Mouse (Mus musculus): ENCODE data around the gene Crhbp. TPM values are rescaled to one million over a fixed set of nuclear protein-coding genes. Genes with fewer than 3 reads are reported as not detected.

Crhbp gene
- polyA plus RNA-seq, 1 experiment from 2014 or later, result 0.17 TPM

GRCm38 (mm10) chr13:95470970-95471369 is 26.2 kb upstream of the Crhbp start:
- Histone ChIP-seq H3K36me3 (ENCODE audit: control insufficient read depth, insufficient read depth, low read length) (no peaks in the 10 kb centered on the region), H3K27me3 (ENCODE audit: control insufficient read depth, insufficient read depth, low read length) (no peaks in the 10 kb centered on the region), H3K9ac (ENCODE audit: low read length) (no peak overlapping the region), H3K9me3 (ENCODE audit: control insufficient read depth, low read length) (no peaks in the 10 kb centered on the region), H3K4me3 (ENCODE audit: low read depth, low read length) (no peak overlapping the region), H3K27ac (ENCODE audit: low read depth, low read length) (no peak overlapping the region), H3K4me2 (ENCODE audit: low read depth, low read length, severe bottlenecking) (no peak overlapping the region), H3K4me1 (replicated peaks; ENCODE audit: control insufficient read depth, insufficient read depth, low read length) (no peaks in the 10 kb centered on the region)
- DNase-seq (ENCODE audit: low spot score) (no peak), ATAC-seq (replicated peaks; ENCODE audit: low FRiP score) (no peak)
- 69% methylated on average over 2 of the region's 2 CpGs for WGBS

- H3K4me2 ChIP-seq (ENCODE audit: low read depth, low read length, severe bottlenecking), result no peak overlapping the region
- H3K36me3 ChIP-seq (ENCODE audit: control insufficient read depth, insufficient read depth, low read length), result no peaks in the 10 kb centered on the region
- no peaks in the 10 kb centered on the region for H3K9me3 ChIP-seq (ENCODE audit: control insufficient read depth, low read length)
- H3K27me3 ChIP-seq (ENCODE audit: control insufficient read depth, insufficient read depth, low read length), result no peaks in the 10 kb centered on the region
- WGBS, result 85% methylated on average over 2 of the region's 2 CpGs
- no peaks in the 10 kb centered on the region for H3K4me1 ChIP-seq (replicated peaks; ENCODE audit: control insufficient read depth, insufficient read depth, low read length)
- no peak overlapping the region for H3K9ac ChIP-seq (ENCODE audit: low read length)
- H3K27ac ChIP-seq (ENCODE audit: low read depth, low read length), result no peak overlapping the region
- H3K4me3 ChIP-seq (ENCODE audit: low read depth, low read length), result no peak overlapping the region
- DNase-seq (ENCODE audit: low spot score) (peak; percentile 43), ATAC-seq (replicated peaks; ENCODE audit: low FRiP score) (no peak)
Observed at GRCm38 (mm10) chr13:95451529-95451928, 6.8 kb upstream of the Crhbp start.

GRCm38 (mm10) chr13:95450636-95451210 is 6.0 kb upstream of the Crhbp start:
- no peaks in the 10 kb centered on the region for H3K9me3 ChIP-seq (ENCODE audit: control insufficient read depth, low read length)

GRCm38 (mm10) chr13:95449730-95450129 is 5.0 kb upstream of the Crhbp start:
- Histone ChIP-seq H3K36me3 (ENCODE audit: control insufficient read depth, insufficient read depth, low read length) (no peaks in the 10 kb centered on the region), H3K27me3 (ENCODE audit: control insufficient read depth, insufficient read depth, low read length) (peaks cover 4% of the 10 kb centered on the region; the same call in 1 of the 2 replicates), H3K4me1 (replicated peaks; ENCODE audit: control insufficient read depth, insufficient read depth, low read length) (no peaks in the 10 kb centered on the region), H3K9ac (ENCODE audit: low read length) (no peak overlapping the region), H3K9me3 (ENCODE audit: control insufficient read depth, low read length) (no peaks in the 10 kb centered on the region), H3K27ac (ENCODE audit: low read depth, low read length) (no peak overlapping the region), H3K4me2 (ENCODE audit: low read depth, low read length, severe bottlenecking) (no peak overlapping the region), H3K4me3 (ENCODE audit: low read depth, low read length) (no peak overlapping the region)
- no peak for DNase-seq (ENCODE audit: low spot score)
- ATAC-seq (replicated peaks; ENCODE audit: low FRiP score), result no peak
- 86% methylated on average over 3 of the region's 3 CpGs for WGBS

More at GRCm38 (mm10) chr13:95450636-95451210, 6.0 kb upstream of the Crhbp start:
- Histone ChIP-seq H3K27ac (ENCODE audit: low read depth, low read length) (no peak overlapping the region), H3K4me3 (ENCODE audit: low read depth, low read length) (no peak overlapping the region), H3K4me2 (ENCODE audit: low read depth, low read length, severe bottlenecking) (no peak overlapping the region), H3K9ac (ENCODE audit: low read length) (no peak overlapping the region), H3K36me3 (ENCODE audit: control insufficient read depth, insufficient read depth, low read length) (no peaks in the 10 kb centered on the region), H3K27me3 (ENCODE audit: control insufficient read depth, insufficient read depth, low read length) (no peaks in the 10 kb centered on the region), H3K4me1 (replicated peaks; ENCODE audit: control insufficient read depth, insufficient read depth, low read length) (no peaks in the 10 kb centered on the region)
- WGBS, result 94% methylated on average over 9 of the region's 9 CpGs
- ATAC-seq (replicated peaks; ENCODE audit: low FRiP score) (no peak), DNase-seq (ENCODE audit: low spot score) (peak; percentile 18)

- Histone ChIP-seq H3K9me3 (ENCODE audit: control insufficient read depth, low read length) (no peaks in the 10 kb centered on the region), H3K27ac (ENCODE audit: low read depth, low read length) (no peak overlapping the region), H3K4me2 (ENCODE audit: low read depth, low read length, severe bottlenecking) (peak overlapping the region; percentile 93), H3K27me3 (ENCODE audit: control insufficient read depth, insufficient read depth, low read length) (peaks cover 12% of the 10 kb centered on the region), H3K4me3 (ENCODE audit: low read depth, low read length) (peak overlapping the region; percentile 42), H3K9ac (ENCODE audit: low read length) (peak overlapping the region; percentile 49), H3K36me3 (ENCODE audit: control insufficient read depth, insufficient read depth, low read length) (no peaks in the 10 kb centered on the region), H3K4me1 (replicated peaks; ENCODE audit: control insufficient read depth, insufficient read depth, low read length) (peaks cover 8% of the 10 kb centered on the region)
- no peak for DNase-seq (ENCODE audit: low spot score)
- ATAC-seq (replicated peaks; ENCODE audit: low FRiP score), result no peak
- 14% methylated on average over 7 of the region's 7 CpGs for WGBS
Observed at GRCm38 (mm10) chr13:95444291-95444690, 433 bp downstream of the Crhbp start.

- Histone ChIP-seq H3K27me3 (ENCODE audit: control insufficient read depth, insufficient read depth, low read length) (peaks cover 12% of the 10 kb centered on the region), H3K36me3 (ENCODE audit: control insufficient read depth, insufficient read depth, low read length) (no peaks in the 10 kb centered on the region), H3K4me3 (ENCODE audit: low read depth, low read length) (peak overlapping the region; percentile 42), H3K9me3 (ENCODE audit: control insufficient read depth, low read length) (no peaks in the 10 kb centered on the region), H3K27ac (ENCODE audit: low read depth, low read length) (no peak overlapping the region), H3K9ac (ENCODE audit: low read length) (peak overlapping the region; percentile 49), H3K4me1 (replicated peaks; ENCODE audit: control insufficient read depth, insufficient read depth, low read length) (peaks cover 8% of the 10 kb centered on the region), H3K4me2 (ENCODE audit: low read depth, low read length, severe bottlenecking) (peak overlapping the region; percentile 93)
- peak; percentile 56; the same call in 1 of the 2 replicates for ATAC-seq (replicated peaks; ENCODE audit: low FRiP score)
- DNase-seq (ENCODE audit: low spot score), result peak; percentile 74
- WGBS, result under 1% methylated on average over 46 of the region's 46 CpGs
Observed at GRCm38 (mm10) chr13:95443376-95444233, 1.1 kb downstream of the Crhbp start.

GRCm38 (mm10) chr13:95442901-95443300 is 1.8 kb downstream of the Crhbp start:
- no peak overlapping the region for H3K27ac ChIP-seq (ENCODE audit: low read depth, low read length)
- H3K4me1 ChIP-seq (replicated peaks; ENCODE audit: control insufficient read depth, insufficient read depth, low read length), result peaks cover 8% of the 10 kb centered on the region
- H3K4me3 ChIP-seq (ENCODE audit: low read depth, low read length), result no peak overlapping the region
- DNase-seq (ENCODE audit: low spot score) (no peak), ATAC-seq (replicated peaks; ENCODE audit: low FRiP score) (no peak)
- H3K36me3 ChIP-seq (ENCODE audit: control insufficient read depth, insufficient read depth, low read length), result no peaks in the 10 kb centered on the region
- H3K4me2 ChIP-seq (ENCODE audit: low read depth, low read length, severe bottlenecking), result peak overlapping the region; percentile 93; the same call in 1 of the 2 replicates
- H3K9ac ChIP-seq (ENCODE audit: low read length), result no peak overlapping the region
- 13% methylated on average over 4 of the region's 4 CpGs for WGBS
- H3K9me3 ChIP-seq (ENCODE audit: control insufficient read depth, low read length), result no peaks in the 10 kb centered on the region
- H3K27me3 ChIP-seq (ENCODE audit: control insufficient read depth, insufficient read depth, low read length), result peaks cover 12% of the 10 kb centered on the region

GRCm38 (mm10) chr13:95439569-95439968 is 5.2 kb downstream of the Crhbp start:
- Histone ChIP-seq H3K4me2 (ENCODE audit: low read depth, low read length, severe bottlenecking) (no peak overlapping the region), H3K4me1 (replicated peaks; ENCODE audit: control insufficient read depth, insufficient read depth, low read length) (peaks cover 8% of the 10 kb centered on the region), H3K9ac (ENCODE audit: low read length) (no peak overlapping the region), H3K27ac (ENCODE audit: low read depth, low read length) (no peak overlapping the region), H3K9me3 (ENCODE audit: control insufficient read depth, low read length) (no peaks in the 10 kb centered on the region), H3K36me3 (ENCODE audit: control insufficient read depth, insufficient read depth, low read length) (no peaks in the 10 kb centered on the region), H3K27me3 (ENCODE audit: control insufficient read depth, insufficient read depth, low read length) (peaks cover 6% of the 10 kb centered on the region), H3K4me3 (ENCODE audit: low read depth, low read length) (no peak overlapping the region)
- no peak for ATAC-seq (replicated peaks; ENCODE audit: low FRiP score)
- 90% methylated on average over 5 of the region's 5 CpGs for WGBS
- DNase-seq (ENCODE audit: low spot score), result no peak
